Mouse (Mus musculus) effector memory CD4-positive, alpha-beta T cell, adult 7 months (primary cell): ENCODE measurements around the gene Pdia3. TPM values are rescaled to one million over a fixed set of nuclear protein-coding genes. Genes with fewer than 3 reads are reported as not detected.

Experiments
- polyA plus RNA-seq: library from polyadenylated mRNA; unstranded; fragments of 100-300 nt; shearing (Covaris generic); gene quantifications from one replicate; pipeline ENCODE4 v1.2.1, GENCODE M21; 2017

The Pdia3 gene
- polyA plus RNA-seq, result 374 TPM

GRCm38 (mm10) chr2:121413387-121414042, at the start of gene Pdia3, which contains the start of gene Catsper2:
TSS of gene Pdia3 (plus strand) at chr2:121413775.
TSS of gene Catsper2 (minus strand) at chr2:121413792.

GRCm38 (mm10) chr2:121386961-121387575, 26.5 kb upstream of the Pdia3 start, which contains the start of gene Strc:
TSS of gene Strc (minus strand) at chr2:121387168.

GRCm38 (mm10) chr2:121444178-121444577, 30.6 kb downstream of the Pdia3 start, which contains the start of gene Ell3:
TSS of gene Ell3 (minus strand) at chr2:121444278.

GRCm38 (mm10) chr2:121448739-121449535, 35.4 kb downstream of the Pdia3 start, which contains the start of gene Serf2:
TSS of gene Serf2 (plus strand) at chr2:121449195.

GRCm38 (mm10) chr2:121452990-121453389, 39.4 kb downstream of the Pdia3 start, which contains the start of gene Hypk:
TSS of gene Hypk (plus strand) at chr2:121453290.

GRCm38 (mm10) chr2:121456692-121457642, 43.4 kb downstream of the Pdia3 start, which contains the start of gene Serinc4:
TSS of gene Serinc4 (minus strand) at chr2:121456781.

GRCm38 (mm10) chr2:121473301-121474179, 60.0 kb downstream of the Pdia3 start, which contains the start of gene Mfap1b:
TSS of gene Mfap1b (minus strand) at chr2:121474067.

Other genes starting within 250 kb of the Pdia3 start
- gene Tubgcp4, start 243.1 kb upstream of the Pdia3 start, polyA plus RNA-seq, result 49.8 TPM
- gene Zscan29, start 242.7 kb upstream of the Pdia3 start, polyA plus RNA-seq, result 23.4 TPM
- gene Trp53bp1, start 142.4 kb upstream of the Pdia3 start, polyA plus RNA-seq, result 65.7 TPM
- 0.85 TPM for gene Map1a, start 124.2 kb upstream of the Pdia3 start, polyA plus RNA-seq
- gene Ppip5k1, start 58.4 kb upstream of the Pdia3 start, polyA plus RNA-seq, result 6.9 TPM
- gene Ckmt1, start 56.1 kb upstream of the Pdia3 start, polyA plus RNA-seq, result 1.6 TPM
- gene Strc, start 26.6 kb upstream of the Pdia3 start, polyA plus RNA-seq, result not detected
- gene Catsper2, start within 50 bp of the Pdia3 start, polyA plus RNA-seq, result 0.55 TPM
- not detected for gene Ell3, start 30.5 kb downstream of the Pdia3 start, polyA plus RNA-seq
- gene Serf2, start 35.4 kb downstream of the Pdia3 start, polyA plus RNA-seq, result 400 TPM
- 105 TPM for gene Hypk, start 39.5 kb downstream of the Pdia3 start, polyA plus RNA-seq
- gene Serinc4, start 43.0 kb downstream of the Pdia3 start, polyA plus RNA-seq, result not detected
- 118 TPM for gene Mfap1b, start 60.3 kb downstream of the Pdia3 start, polyA plus RNA-seq
- gene Mfap1a, start 92.9 kb downstream of the Pdia3 start, polyA plus RNA-seq, result 46.0 TPM
- 3.6 TPM for gene Wdr76, start 92.9 kb downstream of the Pdia3 start, polyA plus RNA-seq